In the genomic region with DNA sequence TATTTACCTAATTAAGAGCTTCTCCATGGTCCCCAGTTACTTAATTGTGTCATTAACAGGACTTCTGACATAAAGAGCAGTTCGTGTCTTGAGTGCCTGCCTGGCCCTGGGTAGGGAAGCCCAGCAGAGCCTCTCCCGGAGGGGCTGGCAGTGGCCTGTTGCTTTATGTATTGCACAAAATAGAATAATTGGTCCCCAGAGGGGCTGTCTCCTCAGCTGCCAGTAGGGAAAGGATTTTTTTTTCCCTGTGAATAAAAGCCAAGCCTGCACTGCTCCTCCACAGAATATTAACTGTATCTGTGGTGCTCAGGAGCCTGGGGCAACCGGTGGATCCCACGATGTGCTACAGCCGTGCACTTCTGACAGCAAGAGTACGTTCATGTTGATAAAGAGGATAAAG, we compare ENCODE assay signal across 17 mouse cellular contexts.
DNase-seq lines count a peak whose midpoint lies in the region; ATAC-seq lines count a peak whose summit lies in the region.
"Had no signal": no experiment of that assay in that cellular context is flagged by ENCODE, and none has a peak within 500 bp of the region (broad histone marks: within the 10 kb centered on the region; RNA-seq: fewer than 3 reads in every experiment).

No protein-coding gene starts in this region.

- no peaks in the 10 kb centered on the region for H3K27me3 ChIP-seq in hindbrain, embryonic 11.5 days (ENCODE audit: control insufficient read depth, insufficient read depth, low read length)
- H3K27me3 ChIP-seq in hindbrain, embryonic 12.5 days = no peaks in the 10 kb centered on the region
- no peaks in the 10 kb centered on the region for H3K27me3 ChIP-seq in forebrain, embryonic 14.5 days (replicated peaks; ENCODE audit: control insufficient read depth, insufficient read depth, low read length)
- H3K27me3 ChIP-seq in midbrain, embryonic 16.5 days (ENCODE audit: control insufficient read depth, insufficient read depth, low read depth, low read length) = no peaks in the 10 kb centered on the region
- H3K27me3 ChIP-seq: CH12.LX; liver, embryonic 13.5 days had no signal

- 66% methylated on average over 6 of the region's 6 CpGs for WGBS in hindbrain, embryonic 11.5 days
- WGBS in hindbrain, embryonic 12.5 days = 45% methylated on average over 6 of the region's 6 CpGs
- 4% methylated on average over 6 of the region's 6 CpGs for WGBS in forebrain, embryonic 14.5 days
- 15% methylated on average over 6 of the region's 6 CpGs for WGBS in midbrain, embryonic 16.5 days

- no peaks in the 10 kb centered on the region for H3K36me3 ChIP-seq in hindbrain, embryonic 11.5 days (ENCODE audit: control insufficient read depth, insufficient read depth, low read length)
- H3K36me3 ChIP-seq in hindbrain, embryonic 12.5 days = no peaks in the 10 kb centered on the region
- no peaks in the 10 kb centered on the region for H3K36me3 ChIP-seq in forebrain, embryonic 14.5 days (ENCODE audit: control insufficient read depth, insufficient read depth, low read length)
- H3K36me3 ChIP-seq in midbrain, embryonic 16.5 days (ENCODE audit: control insufficient read depth, insufficient read depth, low read length) = no peaks in the 10 kb centered on the region
- H3K36me3 ChIP-seq: liver, embryonic 13.5 days had no signal

- intact Hi-C loops in gastrocnemius, postnatal 36 days (cut with DNase I) = no loop called here

- H3K9me3 ChIP-seq in hindbrain, embryonic 11.5 days (ENCODE audit: control insufficient read depth, low read length) = no peaks in the 10 kb centered on the region
- no peaks in the 10 kb centered on the region for H3K9me3 ChIP-seq in hindbrain, embryonic 12.5 days (replicated peaks)
- H3K9me3 ChIP-seq in forebrain, embryonic 14.5 days (replicated peaks; ENCODE audit: control insufficient read depth, low read length) = no peaks in the 10 kb centered on the region
- H3K9me3 ChIP-seq in midbrain, embryonic 16.5 days (replicated peaks; ENCODE audit: control insufficient read depth, low read length, poor library complexity, severe bottlenecking) = no peaks in the 10 kb centered on the region
- H3K9me3 ChIP-seq: liver, embryonic 13.5 days had no signal

- H3K4me1 ChIP-seq in hindbrain, embryonic 11.5 days (replicated peaks; ENCODE audit: control insufficient read depth, insufficient read depth, low read length) = no peaks in the 10 kb centered on the region
- peaks cover 8% of the 10 kb centered on the region for H3K4me1 ChIP-seq in hindbrain, embryonic 12.5 days
- peaks cover 8% of the 10 kb centered on the region for H3K4me1 ChIP-seq in forebrain, embryonic 14.5 days (ENCODE audit: control insufficient read depth, insufficient read depth, low read length)
- H3K4me1 ChIP-seq in midbrain, embryonic 16.5 days (ENCODE audit: control insufficient read depth, insufficient read depth, low read length) = peaks cover 12% of the 10 kb centered on the region; the same call in 1 of the 2 replicates
- H3K4me1 ChIP-seq: liver, embryonic 13.5 days had no signal

- H3K9ac ChIP-seq in hindbrain, embryonic 11.5 days (ENCODE audit: low read depth, low read length) = no peak overlapping the region
- H3K9ac ChIP-seq in hindbrain, embryonic 12.5 days = no peak overlapping the region
- no peak overlapping the region for H3K9ac ChIP-seq in forebrain, embryonic 14.5 days (ENCODE audit: low read length)
- no peak overlapping the region for H3K9ac ChIP-seq in midbrain, embryonic 16.5 days (ENCODE audit: low read depth, low read length)
- H3K9ac ChIP-seq: liver, embryonic 13.5 days had no signal

- no peak overlapping the region for H3K27ac ChIP-seq in hindbrain, embryonic 11.5 days (ENCODE audit: low read depth, low read length)
- H3K27ac ChIP-seq in hindbrain, embryonic 12.5 days = no peak overlapping the region
- no peak overlapping the region for H3K27ac ChIP-seq in forebrain, embryonic 14.5 days (ENCODE audit: low read depth, low read length)
- H3K27ac ChIP-seq in midbrain, embryonic 16.5 days (ENCODE audit: low read length) = no peak overlapping the region
- H3K27ac ChIP-seq: left cerebral cortex, adult 2 months; liver, embryonic 13.5 days had no signal

- no peak overlapping the region for H3K4me2 ChIP-seq in hindbrain, embryonic 11.5 days (replicated peaks; ENCODE audit: low read depth, low read length)
- no peak overlapping the region for H3K4me2 ChIP-seq in hindbrain, embryonic 12.5 days (replicated peaks)
- no peak overlapping the region for H3K4me2 ChIP-seq in forebrain, embryonic 14.5 days (ENCODE audit: low read length)
- H3K4me2 ChIP-seq in midbrain, embryonic 16.5 days (ENCODE audit: low read length) = no peak overlapping the region
- H3K4me2 ChIP-seq: liver, embryonic 13.5 days had no signal

- ATAC-seq in hindbrain, embryonic 11.5 days (ENCODE audit: low FRiP score) = no peak
- no peak for ATAC-seq in hindbrain, embryonic 12.5 days (ENCODE audit: low FRiP score)
- ATAC-seq in forebrain, embryonic 14.5 days = peak; percentile 69; the same call in 1 of the 2 replicates
- peak; percentile 82 for ATAC-seq in midbrain, embryonic 16.5 days
- ATAC-seq: activated CD4-positive, CD25-positive, alpha-beta regulatory T cell, adult 4 months; inflammation-experienced regulatory T-cells, adult 6 months; lung, postnatal 0 days had no signal

- no peak overlapping the region for H3K4me3 ChIP-seq in hindbrain, embryonic 11.5 days (ENCODE audit: low read depth, low read length)
- no peak overlapping the region for H3K4me3 ChIP-seq in hindbrain, embryonic 12.5 days
- no peak overlapping the region for H3K4me3 ChIP-seq in forebrain, embryonic 14.5 days (ENCODE audit: low read depth, low read length)
- H3K4me3 ChIP-seq in midbrain, embryonic 16.5 days (ENCODE audit: low read depth, low read length) = no peak overlapping the region
- H3K4me3 ChIP-seq: erythroblast, embryonic 14.5 days; left cerebral cortex, adult 2 months; liver, embryonic 13.5 days; megakaryocyte, embryonic 14.5 days had no signal

- DNase-seq in hindbrain, embryonic 11.5 days (ENCODE audit: low spot score) = peak; percentile 16
- peak; percentile 82 for DNase-seq in adipocyte (ENCODE audit: low spot score)
- DNase-seq in forebrain, embryonic 14.5 days (ENCODE audit: low spot score) = peak; percentile 80
- DNase-seq in cerebellum, adult 9-11 months = no peak
- no peak for DNase-seq in gastrocnemius, postnatal 36 days
- DNase-seq: cerebellum, adult 18-20 months; kidney, adult 9 months; liver, embryonic 13.5 days had no signal

Comparison
In these comparisons a context has a peak if more than half of its experiments do, and no peak if none do; other contexts are left out.
1. ATAC-seq: peak in forebrain, embryonic 14.5 days (single experiment) and midbrain, embryonic 16.5 days (single experiment); none in hindbrain, embryonic 11.5 days (single experiment) and hindbrain, embryonic 12.5 days (single experiment).
2. DNase-seq: peak in hindbrain, embryonic 11.5 days (single experiment), adipocyte (single experiment) and forebrain, embryonic 14.5 days (single experiment); none in cerebellum, adult 9-11 months (single experiment) and gastrocnemius, postnatal 36 days (0 of 2).